Mouse (Mus musculus): ENCODE data around the gene Lyrm9. TPM values are rescaled to one million over a fixed set of nuclear protein-coding genes. Genes with fewer than 3 reads are reported as not detected.

The Lyrm9 gene
- 12.8 and 15.2 TPM in 2 replicates for polyA plus RNA-seq (2014; fragmentation: Nextera tagmentation; extraction: Ambion mirVana)

DNA sequence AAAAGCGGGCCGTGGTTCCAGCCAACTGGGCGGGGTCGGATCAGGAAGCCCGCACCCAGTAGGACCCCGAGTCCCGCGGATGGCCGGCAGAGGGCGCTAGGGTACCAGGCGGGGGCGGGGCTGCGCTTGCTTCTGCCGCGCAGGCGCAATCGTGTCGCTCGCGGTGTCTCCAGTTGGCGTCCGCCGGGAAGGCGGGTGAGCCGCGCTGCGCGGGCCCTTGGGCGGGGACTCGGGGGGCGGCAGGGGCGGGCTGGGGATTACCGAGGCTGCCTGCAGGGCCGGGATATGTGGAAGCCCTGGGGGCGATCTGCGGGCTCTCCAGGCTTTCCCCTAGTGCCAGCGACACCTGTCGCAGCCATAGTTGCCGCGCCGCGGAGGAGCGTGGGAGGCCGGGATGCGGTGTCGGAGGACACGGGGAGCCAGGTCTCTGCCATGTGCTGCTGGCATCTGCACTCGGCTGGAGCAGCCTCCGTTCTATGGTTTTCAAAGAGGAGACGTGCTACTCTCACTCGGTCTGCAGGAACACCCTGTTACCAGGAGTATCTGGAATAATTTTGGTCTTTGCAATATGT, at the start of gene Lyrm9:
Gene Lyrm9, plus strand, starts transcription at position 143 of the 572 bp plus-strand sequence.
- Histone ChIP-seq H3K9ac (ENCODE audit: low read length) (peak within 1 kb of the TSS; percentile 67), H3K4me1 (ENCODE audit: control insufficient read depth, insufficient read depth, low read length) (no peaks in the 10 kb centered on the region; the same call in 1 of the 2 replicates), H3K4me3 (ENCODE audit: low read depth, low read length) (peak within 1 kb of the TSS; percentile 56), H3K27ac (replicated peaks; ENCODE audit: low read depth, low read length) (no peak within 1 kb of the TSS), H3K9me3 (ENCODE audit: control insufficient read depth, low read length) (no peaks in the 10 kb centered on the region), H3K27me3 (ENCODE audit: control insufficient read depth, insufficient read depth, low read length) (no peaks in the 10 kb centered on the region), H3K36me3 (ENCODE audit: control insufficient read depth, insufficient read depth, low read length) (no peaks in the 10 kb centered on the region), H3K4me2 (ENCODE audit: low read depth, severe bottlenecking) (peak within 1 kb of the TSS; percentile 72)
- WGBS, result under 1% methylated on average over 51 of the region's 51 CpGs
- ATAC-seq (ENCODE audit: insufficient number of reproducible peaks, low FRiP score, low TSS enrichment, low read depth), result peak; percentile 77
- DNase-seq (ENCODE audit: low spot score), result peak; percentile 99

DNA sequence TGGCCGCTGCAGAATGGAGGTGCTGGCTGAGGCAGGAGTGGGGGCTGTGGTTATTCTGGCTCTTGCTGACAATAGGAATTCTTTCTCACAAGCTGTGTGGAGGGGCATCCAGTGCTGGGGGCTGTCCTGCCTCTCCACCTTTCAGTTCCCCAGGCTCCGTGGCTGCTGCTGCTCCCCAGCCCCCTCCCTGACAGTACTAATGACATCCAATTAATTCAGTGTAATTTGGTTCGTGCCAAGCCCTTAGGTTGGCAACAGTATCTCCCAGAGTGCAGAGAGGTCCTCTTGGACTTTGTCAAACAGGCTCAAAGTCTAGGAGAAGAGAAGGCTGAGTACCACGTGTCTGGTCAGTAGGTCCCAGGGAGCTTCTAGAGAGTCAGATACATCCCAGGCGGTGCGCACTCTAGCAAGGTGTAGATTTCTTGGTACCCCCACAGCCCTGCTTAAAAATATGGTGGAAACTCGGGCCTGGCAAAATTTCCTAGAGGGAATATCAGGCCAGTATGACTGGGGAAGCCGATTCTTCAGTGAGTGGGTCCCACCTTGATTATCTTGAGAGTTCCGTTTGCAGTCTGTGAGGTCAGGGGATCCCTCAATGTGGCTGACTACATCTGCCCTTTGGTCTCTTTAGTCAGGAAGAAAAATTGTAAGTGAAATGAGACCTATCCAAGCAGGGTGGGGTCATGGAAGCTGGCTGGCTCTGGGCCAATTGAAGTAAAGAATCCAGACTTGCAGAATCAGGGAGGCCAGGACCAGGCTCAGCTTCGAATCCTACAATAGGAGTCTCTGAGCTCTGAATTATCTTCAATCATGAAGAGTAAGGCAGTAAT, 48.3 kb upstream of the Lyrm9 start:
- Histone ChIP-seq H3K4me2 (ENCODE audit: low read depth, severe bottlenecking) (no peak overlapping the region), H3K36me3 (ENCODE audit: control insufficient read depth, insufficient read depth, low read length) (no peaks in the 10 kb centered on the region), H3K4me1 (ENCODE audit: control insufficient read depth, insufficient read depth, low read length) (0 out of 2 replicates have a peak, but pooled peaks cover under 1% of the 10 kb centered on the region), H3K9me3 (ENCODE audit: control insufficient read depth, low read length) (no peaks in the 10 kb centered on the region), H3K27me3 (ENCODE audit: control insufficient read depth, insufficient read depth, low read length) (no peaks in the 10 kb centered on the region), H3K9ac (ENCODE audit: low read length) (no peak overlapping the region), H3K4me3 (ENCODE audit: low read depth, low read length) (no peak overlapping the region), H3K27ac (replicated peaks; ENCODE audit: low read depth, low read length) (no peak overlapping the region)
- DNase-seq (ENCODE audit: low spot score), result no peak
- ATAC-seq (ENCODE audit: insufficient number of reproducible peaks, low FRiP score, low TSS enrichment, low read depth), result no peak
- 65% methylated on average over 10 of the region's 10 CpGs for WGBS

DNA sequence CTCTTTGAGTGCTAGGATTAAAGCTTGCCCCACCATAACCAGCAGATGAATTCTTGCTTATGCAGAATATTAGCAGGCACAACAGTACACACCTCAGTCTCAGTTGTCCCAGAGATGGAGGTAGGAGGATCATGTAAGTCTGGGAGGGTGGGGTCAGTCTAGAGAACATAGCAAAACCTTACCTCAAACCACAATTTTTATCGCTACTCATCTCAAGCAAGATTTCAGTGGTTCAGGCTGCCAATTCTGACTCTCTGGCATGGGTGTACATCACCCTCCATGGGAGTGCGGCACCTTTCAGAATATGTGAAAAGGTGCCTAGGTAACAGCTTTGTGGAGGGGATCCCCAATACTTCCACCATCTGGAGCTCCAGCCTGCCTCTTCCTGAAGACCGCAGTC, 46.4 kb upstream of the Lyrm9 start:
- no peak overlapping the region for H3K4me3 ChIP-seq (ENCODE audit: low read depth, low read length)
- no peaks in the 10 kb centered on the region for H3K27me3 ChIP-seq (ENCODE audit: control insufficient read depth, insufficient read depth, low read length)
- 92% methylated on average over 3 of the region's 3 CpGs for WGBS
- H3K9me3 ChIP-seq (ENCODE audit: control insufficient read depth, low read length), result no peaks in the 10 kb centered on the region
- DNase-seq (ENCODE audit: low spot score) (no peak), ATAC-seq (ENCODE audit: insufficient number of reproducible peaks, low FRiP score, low TSS enrichment, low read depth) (no peak)
- no peak overlapping the region for H3K4me2 ChIP-seq (ENCODE audit: low read depth, severe bottlenecking)
- H3K36me3 ChIP-seq (ENCODE audit: control insufficient read depth, insufficient read depth, low read length), result no peaks in the 10 kb centered on the region
- H3K4me1 ChIP-seq (ENCODE audit: control insufficient read depth, insufficient read depth, low read length), result 0 out of 2 replicates have a peak, but pooled peaks cover 2% of the 10 kb centered on the region
- H3K9ac ChIP-seq (ENCODE audit: low read length), result no peak overlapping the region
- no peak overlapping the region for H3K27ac ChIP-seq (replicated peaks; ENCODE audit: low read depth, low read length)

GRCm38 (mm10) chr11:78780571-78780970, 45.8 kb upstream of the Lyrm9 start:
- 82% methylated on average over 3 of the region's 3 CpGs for WGBS
- ATAC-seq (ENCODE audit: insufficient number of reproducible peaks, low FRiP score, low TSS enrichment, low read depth) (no peak), DNase-seq (ENCODE audit: low spot score) (no peak)
- H3K4me2 ChIP-seq (ENCODE audit: low read depth, severe bottlenecking), result no peak overlapping the region
- no peaks in the 10 kb centered on the region for H3K36me3 ChIP-seq (ENCODE audit: control insufficient read depth, insufficient read depth, low read length)
- no peaks in the 10 kb centered on the region for H3K27me3 ChIP-seq (ENCODE audit: control insufficient read depth, insufficient read depth, low read length)
- no peak overlapping the region for H3K4me3 ChIP-seq (ENCODE audit: low read depth, low read length)
- H3K9ac ChIP-seq (ENCODE audit: low read length), result no peak overlapping the region
- H3K4me1 ChIP-seq (ENCODE audit: control insufficient read depth, insufficient read depth, low read length), result 0 out of 2 replicates have a peak, but pooled peaks cover 2% of the 10 kb centered on the region
- H3K9me3 ChIP-seq (ENCODE audit: control insufficient read depth, low read length), result no peaks in the 10 kb centered on the region
- H3K27ac ChIP-seq (replicated peaks; ENCODE audit: low read depth, low read length), result no peak overlapping the region

DNA sequence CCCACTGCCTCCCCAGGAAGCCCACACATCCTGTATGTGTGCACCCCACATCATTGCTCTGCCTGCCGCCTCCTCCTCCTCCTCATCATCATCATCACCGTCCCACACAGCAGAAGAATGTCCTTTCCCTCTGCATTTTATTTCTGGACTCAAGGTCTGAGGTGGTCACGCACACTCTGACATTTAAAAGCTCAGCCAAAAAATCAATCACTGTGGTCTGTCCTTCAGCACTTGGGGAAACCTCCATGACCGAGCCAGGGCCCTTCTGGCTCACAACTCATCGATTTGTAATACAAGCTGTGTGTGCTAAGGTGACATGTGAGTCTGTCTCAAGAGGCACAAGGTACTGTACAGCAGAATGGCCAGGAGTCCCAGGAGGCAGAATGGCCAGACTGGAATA, 44.1 kb upstream of the Lyrm9 start:
- no peak overlapping the region for H3K9ac ChIP-seq (ENCODE audit: low read length)
- no peak overlapping the region for H3K4me3 ChIP-seq (ENCODE audit: low read depth, low read length)
- whole genome bisulfite sequencing, result 75% methylated on average over 5 of the region's 5 CpGs

GRCm38 (mm10) chr11:78782791-78783347, 43.5 kb upstream of the Lyrm9 start:
- Histone ChIP-seq H3K4me3 (ENCODE audit: low read depth, low read length) (no peak overlapping the region), H3K4me2 (ENCODE audit: low read depth, severe bottlenecking) (no peak overlapping the region), H3K36me3 (ENCODE audit: control insufficient read depth, insufficient read depth, low read length) (no peaks in the 10 kb centered on the region), H3K27ac (replicated peaks; ENCODE audit: low read depth, low read length) (no peak overlapping the region), H3K4me1 (ENCODE audit: control insufficient read depth, insufficient read depth, low read length) (0 out of 2 replicates have a peak, but pooled peaks cover 2% of the 10 kb centered on the region), H3K27me3 (ENCODE audit: control insufficient read depth, insufficient read depth, low read length) (no peaks in the 10 kb centered on the region), H3K9me3 (ENCODE audit: control insufficient read depth, low read length) (no peaks in the 10 kb centered on the region), H3K9ac (ENCODE audit: low read length) (no peak overlapping the region)
- 72% methylated on average over 9 of the region's 9 CpGs for WGBS
- DNase-seq (ENCODE audit: low spot score) (no peak), ATAC-seq (ENCODE audit: insufficient number of reproducible peaks, low FRiP score, low TSS enrichment, low read depth) (no peak)

More for the DNA sequence above, 44.1 kb upstream of the Lyrm9 start:
- DNase-seq (ENCODE audit: low spot score) (no peak), ATAC-seq (ENCODE audit: insufficient number of reproducible peaks, low FRiP score, low TSS enrichment, low read depth) (no peak)
- Histone ChIP-seq H3K4me2 (ENCODE audit: low read depth, severe bottlenecking) (no peak overlapping the region), H3K27me3 (ENCODE audit: control insufficient read depth, insufficient read depth, low read length) (no peaks in the 10 kb centered on the region), H3K36me3 (ENCODE audit: control insufficient read depth, insufficient read depth, low read length) (no peaks in the 10 kb centered on the region), H3K4me1 (ENCODE audit: control insufficient read depth, insufficient read depth, low read length) (0 out of 2 replicates have a peak, but pooled peaks cover 2% of the 10 kb centered on the region), H3K9me3 (ENCODE audit: control insufficient read depth, low read length) (no peaks in the 10 kb centered on the region), H3K27ac (replicated peaks; ENCODE audit: low read depth, low read length) (no peak overlapping the region)

DNA sequence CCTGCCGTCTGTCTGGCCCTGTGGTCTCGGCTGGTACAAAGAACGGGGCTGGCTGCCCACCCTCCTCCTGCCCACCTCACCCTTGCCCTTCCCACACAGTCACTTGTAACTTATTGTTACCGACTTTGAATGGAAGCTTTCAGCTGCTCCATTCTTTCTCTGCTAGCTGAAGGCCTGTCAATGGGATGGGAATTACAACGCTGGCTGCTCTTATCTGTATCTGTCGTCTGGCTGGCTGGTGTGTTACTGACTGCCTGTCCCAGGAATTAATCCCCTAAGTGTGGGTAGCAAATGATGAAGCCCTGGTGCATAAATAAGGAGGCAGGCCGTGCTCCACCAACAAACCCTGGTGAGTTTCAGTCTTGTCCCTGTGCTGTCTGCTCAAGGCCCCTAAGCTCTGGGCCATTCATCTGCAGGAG, 40.4 kb upstream of the Lyrm9 start:
- ATAC-seq (ENCODE audit: insufficient number of reproducible peaks, low FRiP score, low TSS enrichment, low read depth) (no peak), DNase-seq (ENCODE audit: low spot score) (no peak)
- 49% methylated on average over 7 of the region's 7 CpGs for WGBS
- Histone ChIP-seq H3K4me2 (ENCODE audit: low read depth, severe bottlenecking) (no peak overlapping the region), H3K27me3 (ENCODE audit: control insufficient read depth, insufficient read depth, low read length) (no peaks in the 10 kb centered on the region), H3K9ac (ENCODE audit: low read length) (no peak overlapping the region), H3K4me1 (ENCODE audit: control insufficient read depth, insufficient read depth, low read length) (0 out of 2 replicates have a peak, but pooled peaks cover 2% of the 10 kb centered on the region), H3K4me3 (ENCODE audit: low read depth, low read length) (no peak overlapping the region), H3K9me3 (ENCODE audit: control insufficient read depth, low read length) (no peaks in the 10 kb centered on the region), H3K36me3 (ENCODE audit: control insufficient read depth, insufficient read depth, low read length) (no peaks in the 10 kb centered on the region), H3K27ac (replicated peaks; ENCODE audit: low read depth, low read length) (no peak overlapping the region)

- Histone ChIP-seq H3K4me2 (ENCODE audit: low read depth, severe bottlenecking) (no peak overlapping the region), H3K27ac (replicated peaks; ENCODE audit: low read depth, low read length) (no peak overlapping the region), H3K36me3 (ENCODE audit: control insufficient read depth, insufficient read depth, low read length) (no peaks in the 10 kb centered on the region), H3K4me3 (ENCODE audit: low read depth, low read length) (no peak overlapping the region), H3K4me1 (ENCODE audit: control insufficient read depth, insufficient read depth, low read length) (no peaks in the 10 kb centered on the region), H3K9ac (ENCODE audit: low read length) (no peak overlapping the region), H3K27me3 (ENCODE audit: control insufficient read depth, insufficient read depth, low read length) (no peaks in the 10 kb centered on the region), H3K9me3 (ENCODE audit: control insufficient read depth, low read length) (no peaks in the 10 kb centered on the region)
- DNase-seq (ENCODE audit: low spot score) (no peak), ATAC-seq (ENCODE audit: insufficient number of reproducible peaks, low FRiP score, low TSS enrichment, low read depth) (no peak)
- 87% methylated on average over 11 of the region's 11 CpGs for WGBS
Observed at GRCm38 (mm10) chr11:78789370-78790060, 36.9 kb upstream of the Lyrm9 start.

Data from limb, embryonic 11.5 days (tissue).